11 mouse cellular contexts compared by ENCODE assay signal in the genomic region with DNA sequence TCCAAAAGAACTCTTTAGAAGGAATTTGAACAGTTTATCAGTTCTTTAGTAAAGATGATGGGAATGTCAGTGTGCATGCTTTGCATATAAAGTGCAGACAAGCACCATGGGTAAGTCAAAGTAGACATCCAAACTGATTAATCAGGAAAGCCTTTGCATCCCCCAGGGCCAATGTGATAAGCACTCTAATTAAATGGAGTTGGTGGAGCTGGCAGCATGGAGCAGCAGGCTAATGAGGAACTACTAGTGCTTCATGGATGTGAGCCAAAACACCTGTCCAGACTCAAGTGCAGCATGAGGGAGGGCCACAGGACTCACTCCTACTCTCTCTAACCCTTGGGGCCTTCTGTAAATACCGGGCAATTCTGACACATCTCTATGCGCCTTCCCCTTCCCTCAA. TPM values are rescaled to one million over a fixed set of nuclear protein-coding genes. Genes with fewer than 3 reads are reported as not detected.
"Had no signal": no experiment of that assay in that cellular context is flagged by ENCODE, and none has a peak within 500 bp of the region (broad histone marks: within the 10 kb centered on the region; RNA-seq: fewer than 3 reads in every experiment).

No protein-coding gene starts in this region.

- DNase-seq: kidney, adult 2 months; kidney, postnatal 14 days; left cerebral cortex, postnatal 4 days; lung, adult 18-20 months; thymus, postnatal 36 days had no signal

- H3K27ac ChIP-seq: kidney, embryonic 15.5 days; limb, embryonic 13.5 days; liver, embryonic 14.5 days; neural tube, embryonic 13.5 days; stomach, embryonic 15.5 days had no signal

- H3K9ac ChIP-seq: kidney, embryonic 15.5 days; limb, embryonic 13.5 days; liver, embryonic 14.5 days; neural tube, embryonic 13.5 days; stomach, embryonic 15.5 days had no signal

- H3K4me3 ChIP-seq: kidney, embryonic 15.5 days; limb, embryonic 13.5 days; neural tube, embryonic 13.5 days; stomach, embryonic 15.5 days had no signal

- H3K27me3 ChIP-seq: kidney, embryonic 15.5 days; limb, embryonic 13.5 days; neural tube, embryonic 13.5 days; stomach, embryonic 15.5 days had no signal

- H3K36me3 ChIP-seq: kidney, embryonic 15.5 days; limb, embryonic 13.5 days; neural tube, embryonic 13.5 days; stomach, embryonic 15.5 days had no signal

- H3K4me2 ChIP-seq: kidney, embryonic 15.5 days; limb, embryonic 13.5 days; neural tube, embryonic 13.5 days; stomach, embryonic 15.5 days had no signal

- H3K4me1 ChIP-seq: kidney, embryonic 15.5 days; limb, embryonic 13.5 days; neural tube, embryonic 13.5 days; stomach, embryonic 15.5 days had no signal

- H3K9me3 ChIP-seq: kidney, embryonic 15.5 days; limb, embryonic 13.5 days; neural tube, embryonic 13.5 days; stomach, embryonic 15.5 days had no signal

RNA-seq across cellular contexts. Expression of a gene that starts 46.0 kb away (rescaled TPM):
- total RNA-seq: megakaryocyte-erythroid progenitor cell, adult 5-6 weeks had no signal
